Mouse (Mus musculus) forebrain, embryonic 15.5 days (tissue): ENCODE measurements at regions not wholly inside any gene's neighbourhood (a gene's known extent, or its start where the extent isn't known, plus 50 kb on each side); places are given as distances from the start of the nearest gene placed in this dataset.

ENCODE experiments used
- ATAC-seq: fragments of 200-750 bp; cut with Nextera tagmentation; replicated peaks from 2 replicates; pipeline ENCODE4 v1.8.0; 2017; ENCODE audit warnings: mild to moderate bottlenecking, moderate TSS enrichment, moderate library complexity
- H3K27ac ChIP-seq: fragments of 300-500 bp; sonication (generic); replicated peaks from 2 replicates; pipeline ENCODE4 v1.5.1; 2015; ENCODE audit warnings: mild to moderate bottlenecking, inconsistent platforms
- H3K27me3 ChIP-seq: fragments of 300-500 bp; sonication (generic); 2 replicates; pipeline ENCODE4 v1.6.1; 2015; ENCODE audit warnings: inconsistent platforms
- H3K36me3 ChIP-seq: fragments of 300-500 bp; sonication (generic); 2 replicates; pipeline ENCODE4 v1.6.1; 2015; ENCODE audit warnings: mild to moderate bottlenecking, inconsistent platforms
- H3K4me1 ChIP-seq: fragments of 300-500 bp; sonication (generic); 2 replicates; pipeline ENCODE4 v1.6.1; 2015; ENCODE audit warnings: inconsistent platforms
- H3K4me2 ChIP-seq: fragments of 300-500 bp; sonication (generic); replicated peaks from 2 replicates; pipeline ENCODE4 v1.6.1; 2015; ENCODE audit warnings: mild to moderate bottlenecking, inconsistent platforms
- H3K4me3 ChIP-seq: fragments of 300-500 bp; sonication (generic); 2 replicates; pipeline ENCODE4 v1.5.1; 2015; ENCODE audit warnings: mild to moderate bottlenecking, inconsistent platforms
- H3K9ac ChIP-seq: fragments of 300-500 bp; sonication (generic); replicated peaks from 2 replicates; pipeline ENCODE4 v1.6.1; 2015; ENCODE audit warnings: mild to moderate bottlenecking, inconsistent platforms
- H3K9me3 ChIP-seq: fragments of 300-500 bp; sonication (generic); 2 replicates; pipeline ENCODE4 v1.6.1; 2016; ENCODE audit warnings: inconsistent platforms
- WGBS: fragments of 180-500 bp; shearing (Covaris S2); methylation state at CpG from one replicate; pipeline ENCODE4 v1.1.7; 2015; ENCODE audit warnings: mixed read lengths; 5-methylcytosine and 5-hydroxymethylcytosine counted together

GRCm38 (mm10) chr15:50246418-50247186 lies 3638.1 kb upstream of the Gm7489 start:
- Histone ChIP-seq H3K27ac (no peak overlapping the region), H3K27me3 (no peaks in the 10 kb centered on the region), H3K9ac (no peak overlapping the region), H3K9me3 (no peaks in the 10 kb centered on the region), H3K4me3 (no peak overlapping the region), H3K36me3 (no peaks in the 10 kb centered on the region), H3K4me2 (no peak overlapping the region), H3K4me1 (no peaks in the 10 kb centered on the region)
- ATAC-seq: no peak
- WGBS: 92% methylated on average over 15 of the region's 15 CpGs

GRCm38 (mm10) chr15:50260057-50260456 lies 3624.6 kb upstream of the Gm7489 start:
- H3K9ac ChIP-seq: no peak overlapping the region
- H3K9me3 ChIP-seq: no peaks in the 10 kb centered on the region
- no peak overlapping the region for H3K4me2 ChIP-seq
- WGBS: 76% methylated on average over 2 of the region's 2 CpGs
- H3K27ac ChIP-seq: no peak overlapping the region
- 0 out of 2 replicates have a peak, but pooled peaks cover 2% of the 10 kb centered on the region for H3K4me1 ChIP-seq
- no peak overlapping the region for H3K4me3 ChIP-seq
- no peaks in the 10 kb centered on the region for H3K27me3 ChIP-seq
- no peaks in the 10 kb centered on the region for H3K36me3 ChIP-seq
- ATAC-seq: no peak

- Histone ChIP-seq H3K9ac (no peak overlapping the region), H3K4me1 (0 out of 2 replicates have a peak, but pooled peaks cover 2% of the 10 kb centered on the region), H3K36me3 (no peaks in the 10 kb centered on the region), H3K4me2 (no peak overlapping the region), H3K4me3 (no peak overlapping the region), H3K9me3 (no peaks in the 10 kb centered on the region), H3K27ac (no peak overlapping the region), H3K27me3 (no peaks in the 10 kb centered on the region)
- ATAC-seq: peak; percentile 91
- WGBS: 52% methylated on average over 8 of the region's 8 CpGs
Observed at GRCm38 (mm10) chr15:50261245-50261872, 3623.3 kb upstream of the Gm7489 start.

GRCm38 (mm10) chr15:50267542-50267941 lies 3617.2 kb upstream of the Gm7489 start:
- Histone ChIP-seq H3K4me3 (no peak overlapping the region), H3K27ac (no peak overlapping the region), H3K4me2 (no peak overlapping the region), H3K27me3 (no peaks in the 10 kb centered on the region), H3K36me3 (no peaks in the 10 kb centered on the region), H3K9ac (no peak overlapping the region), H3K9me3 (no peaks in the 10 kb centered on the region), H3K4me1 (no peaks in the 10 kb centered on the region)
- no peak for ATAC-seq
- 63% methylated on average over 1 of the region's 1 CpGs for WGBS

- no peak for ATAC-seq
- H3K9me3 ChIP-seq: no peaks in the 10 kb centered on the region
Observed at GRCm38 (mm10) chr15:50271646-50272045, 3613.1 kb upstream of the Gm7489 start.

GRCm38 (mm10) chr15:50282576-50282975 lies 3602.1 kb upstream of the Gm7489 start:
- Histone ChIP-seq H3K9me3 (no peaks in the 10 kb centered on the region), H3K36me3 (no peaks in the 10 kb centered on the region), H3K9ac (no peak overlapping the region), H3K4me3 (no peak overlapping the region), H3K4me2 (no peak overlapping the region), H3K27me3 (no peaks in the 10 kb centered on the region), H3K4me1 (no peaks in the 10 kb centered on the region), H3K27ac (no peak overlapping the region)
- no peak for ATAC-seq
- 86% methylated on average over 2 of the region's 2 CpGs for WGBS

More at GRCm38 (mm10) chr15:50271646-50272045, 3613.1 kb upstream of the Gm7489 start:
- H3K27me3 ChIP-seq: no peaks in the 10 kb centered on the region
- no peaks in the 10 kb centered on the region for H3K36me3 ChIP-seq
- H3K27ac ChIP-seq: no peak overlapping the region
- no peaks in the 10 kb centered on the region for H3K4me1 ChIP-seq
- H3K4me2 ChIP-seq: no peak overlapping the region
- H3K4me3 ChIP-seq: no peak overlapping the region
- H3K9ac ChIP-seq: no peak overlapping the region

GRCm38 (mm10) chr15:50283491-50283890 lies 3601.2 kb upstream of the Gm7489 start:
- WGBS: 95% methylated on average over 2 of the region's 2 CpGs
- no peak for ATAC-seq

GRCm38 (mm10) chr15:50301831-50302230 lies 3582.9 kb upstream of the Gm7489 start:
- Histone ChIP-seq H3K27ac (no peak overlapping the region), H3K9ac (no peak overlapping the region), H3K36me3 (no peaks in the 10 kb centered on the region), H3K4me2 (no peak overlapping the region), H3K4me1 (no peaks in the 10 kb centered on the region), H3K4me3 (no peak overlapping the region), H3K27me3 (no peaks in the 10 kb centered on the region), H3K9me3 (no peaks in the 10 kb centered on the region)
- 92% methylated on average over 3 of the region's 3 CpGs for WGBS
- no peak for ATAC-seq

More at GRCm38 (mm10) chr15:50283491-50283890, 3601.2 kb upstream of the Gm7489 start:
- Histone ChIP-seq H3K36me3 (no peaks in the 10 kb centered on the region), H3K4me1 (no peaks in the 10 kb centered on the region), H3K4me3 (no peak overlapping the region), H3K9ac (no peak overlapping the region), H3K27me3 (no peaks in the 10 kb centered on the region), H3K27ac (no peak overlapping the region), H3K4me2 (no peak overlapping the region), H3K9me3 (no peaks in the 10 kb centered on the region)

- no peaks in the 10 kb centered on the region for H3K36me3 ChIP-seq
- H3K4me1 ChIP-seq: no peaks in the 10 kb centered on the region
- no peaks in the 10 kb centered on the region for H3K27me3 ChIP-seq
- no peak overlapping the region for H3K4me3 ChIP-seq
- 50% methylated on average over 4 of the region's 4 CpGs for WGBS
- ATAC-seq: no peak
- no peak overlapping the region for H3K9ac ChIP-seq
- H3K27ac ChIP-seq: no peak overlapping the region
- no peak overlapping the region for H3K4me2 ChIP-seq
- no peaks in the 10 kb centered on the region for H3K9me3 ChIP-seq
Observed at GRCm38 (mm10) chr15:50304085-50304484, 3580.6 kb upstream of the Gm7489 start.

- Histone ChIP-seq H3K9me3 (no peaks in the 10 kb centered on the region), H3K27me3 (no peaks in the 10 kb centered on the region), H3K27ac (no peak overlapping the region), H3K4me1 (no peaks in the 10 kb centered on the region), H3K4me2 (no peak overlapping the region), H3K9ac (no peak overlapping the region), H3K4me3 (no peak overlapping the region), H3K36me3 (no peaks in the 10 kb centered on the region)
- no peak for ATAC-seq
Observed at GRCm38 (mm10) chr15:50320796-50321195, 3563.9 kb upstream of the Gm7489 start.

GRCm38 (mm10) chr15:50345536-50345935 lies 3539.2 kb upstream of the Gm7489 start:
- Histone ChIP-seq H3K4me2 (no peak overlapping the region), H3K4me1 (no peaks in the 10 kb centered on the region), H3K27ac (no peak overlapping the region), H3K9me3 (no peaks in the 10 kb centered on the region), H3K4me3 (no peak overlapping the region), H3K9ac (no peak overlapping the region), H3K27me3 (no peaks in the 10 kb centered on the region), H3K36me3 (no peaks in the 10 kb centered on the region)
- no peak for ATAC-seq
- 94% methylated on average over 5 of the region's 5 CpGs for WGBS

GRCm38 (mm10) chr15:50346953-50347352 lies 3537.8 kb upstream of the Gm7489 start:
- no peak for ATAC-seq
- H3K27ac ChIP-seq: no peak overlapping the region
- H3K9me3 ChIP-seq: no peaks in the 10 kb centered on the region
- 98% methylated on average over 2 of the region's 2 CpGs for WGBS
- H3K9ac ChIP-seq: no peak overlapping the region
- H3K4me2 ChIP-seq: no peak overlapping the region
- no peaks in the 10 kb centered on the region for H3K27me3 ChIP-seq
- H3K4me1 ChIP-seq: no peaks in the 10 kb centered on the region
- no peak overlapping the region for H3K4me3 ChIP-seq
- H3K36me3 ChIP-seq: no peaks in the 10 kb centered on the region
